Mouse (Mus musculus) heart, embryonic 12.5 days (tissue): Measurements from ENCODE around the gene Olfr612. TPM values are rescaled to one million over a fixed set of nuclear protein-coding genes. Genes with fewer than 3 reads are reported as not detected.
"Not testable (repeated sequence)": the region's sequence is repeated elsewhere in the genome, so short reads cannot be mapped to it uniquely, and the experiment has no call there.

Experiments used
- ATAC-seq: fragments of 200-750 bp; cut with Nextera tagmentation; 2 replicates; pipeline ENCODE4 v1.8.0; 2017; ENCODE audit warnings: moderate TSS enrichment, moderate library complexity; ENCODE audit not compliant: insufficient number of reproducible peaks, low FRiP score
- H3K27ac ChIP-seq: fragments of 300-500 bp; sonication (generic); 2 replicates; pipeline ENCODE4 v1.5.1; 2016; ENCODE audit warnings: mild to moderate bottlenecking, moderate library complexity; ENCODE audit not compliant: poor library complexity, severe bottlenecking
- H3K27me3 ChIP-seq: fragments of 300-500 bp; sonication (generic); replicated peaks from 2 replicates; pipeline ENCODE4 v1.6.1; 2016; ENCODE audit warnings: mild to moderate bottlenecking, moderate library complexity
- H3K36me3 ChIP-seq: fragments of 300-500 bp; sonication (generic); 2 replicates; pipeline ENCODE4 v1.6.1; 2016; ENCODE audit warnings: mild to moderate bottlenecking, moderate library complexity
- H3K4me1 ChIP-seq: fragments of 300-500 bp; sonication (generic); replicated peaks from 2 replicates; pipeline ENCODE4 v1.6.1; 2016; ENCODE audit warnings: mild to moderate bottlenecking
- H3K4me2 ChIP-seq: fragments of 300-500 bp; sonication (generic); 2 replicates; pipeline ENCODE4 v1.6.1; 2016; ENCODE audit warnings: mild to moderate bottlenecking, moderate library complexity
- H3K4me3 ChIP-seq: fragments of 300-500 bp; sonication (generic); 2 replicates; pipeline ENCODE4 v1.5.1; 2016; ENCODE audit warnings: mild to moderate bottlenecking
- H3K9ac ChIP-seq: fragments of 300-500 bp; sonication (generic); 2 replicates; pipeline ENCODE4 v1.6.1; 2016; ENCODE audit warnings: mild to moderate bottlenecking, moderate library complexity
- H3K9me3 ChIP-seq: fragments of 300-500 bp; sonication (generic); replicated peaks from 2 replicates; pipeline ENCODE4 v1.6.1; 2016; ENCODE audit warnings: mild to moderate bottlenecking, moderate library complexity
- whole genome bisulfite sequencing: fragments of 180-500 bp; shearing (Covaris S2); methylation state at CpG from one replicate; pipeline ENCODE4 v1.1.7; 2016; 5-methylcytosine and 5-hydroxymethylcytosine counted together
- microRNA-seq: library from miRNA; unstranded; fragments of <30 nt; microRNA quantifications from one replicate; pipeline ENCODE4, GENCODE M21; 2017
- polyA plus RNA-seq: library from polyadenylated mRNA; unstranded; fragments of >200 nt; fragmentation: Nextera tagmentation; extraction: Ambion mirVana; gene quantifications from 2 replicates; pipeline ENCODE4 v1.2.1, GENCODE M21; 2016

Olfr612 gene
- polyA plus RNA-seq = not detected in 2 replicates

DNA sequence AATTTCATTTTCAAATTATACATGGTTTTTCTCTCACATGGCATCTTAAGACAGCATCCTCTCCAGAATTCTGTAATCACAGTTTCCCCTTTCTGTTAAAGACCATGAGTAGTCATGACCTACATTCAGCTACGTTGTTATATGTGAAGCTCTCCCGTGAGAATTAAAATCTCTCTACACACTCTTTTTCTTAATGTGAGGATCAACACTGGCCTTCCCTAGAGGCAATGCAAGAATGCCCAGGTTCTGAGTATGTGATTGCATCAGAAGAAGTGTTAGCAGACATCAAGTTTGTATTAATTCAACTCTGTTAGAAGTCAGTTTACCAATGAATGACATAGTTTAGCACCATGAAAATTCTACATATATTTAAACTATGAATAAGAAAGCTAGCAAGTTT is at the start of gene Olfr612:
Gene Olfr612, minus strand, starts transcription at position 101 of the 400 bp plus-strand sequence.
- H3K4me1 ChIP-seq, H3K9ac ChIP-seq, H3K4me2 ChIP-seq, H3K27ac ChIP-seq, H3K4me3 ChIP-seq, H3K27me3 ChIP-seq, ATAC-seq, H3K36me3 ChIP-seq, H3K9me3 ChIP-seq: not testable (repeated sequence)
- 81% methylated on average over 2 of the region's 2 CpGs for WGBS

DNA sequence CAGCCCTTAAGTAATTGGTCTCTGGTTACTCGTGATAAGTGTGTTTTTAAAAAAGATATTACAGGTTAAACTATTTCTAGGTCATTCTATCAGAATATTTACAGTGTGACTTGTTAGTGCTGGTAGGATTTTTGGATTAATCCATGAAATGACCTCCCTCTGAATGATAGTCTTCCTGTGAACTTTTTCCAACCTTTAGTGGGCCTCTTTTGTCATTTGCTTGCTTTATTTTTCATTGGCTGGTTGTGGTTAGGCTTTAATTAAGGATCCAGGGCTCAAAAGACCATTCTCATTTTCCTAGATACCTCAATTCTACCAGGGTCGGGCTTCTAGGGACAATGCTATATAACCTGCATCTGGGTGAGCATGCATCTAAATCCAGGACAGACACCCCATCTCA is 47.3 kb upstream of the Olfr612 start, which contains the start of gene Olfr618:
Gene Olfr618, plus strand, starts transcription at position 301 of the 400 bp plus-strand sequence.
- H3K27ac ChIP-seq = no peak within 1 kb of the TSS
- no peak within 1 kb of the TSS for H3K4me2 ChIP-seq
- no peaks in the 10 kb centered on the region for H3K9me3 ChIP-seq
- no peak for ATAC-seq
- no peaks in the 10 kb centered on the region for H3K4me1 ChIP-seq
- H3K9ac ChIP-seq = no peak within 1 kb of the TSS
- no peaks in the 10 kb centered on the region for H3K27me3 ChIP-seq
- H3K4me3 ChIP-seq = no peak within 1 kb of the TSS
- WGBS = 46% methylated on average over 2 of the region's 2 CpGs
- no peaks in the 10 kb centered on the region for H3K36me3 ChIP-seq

DNA sequence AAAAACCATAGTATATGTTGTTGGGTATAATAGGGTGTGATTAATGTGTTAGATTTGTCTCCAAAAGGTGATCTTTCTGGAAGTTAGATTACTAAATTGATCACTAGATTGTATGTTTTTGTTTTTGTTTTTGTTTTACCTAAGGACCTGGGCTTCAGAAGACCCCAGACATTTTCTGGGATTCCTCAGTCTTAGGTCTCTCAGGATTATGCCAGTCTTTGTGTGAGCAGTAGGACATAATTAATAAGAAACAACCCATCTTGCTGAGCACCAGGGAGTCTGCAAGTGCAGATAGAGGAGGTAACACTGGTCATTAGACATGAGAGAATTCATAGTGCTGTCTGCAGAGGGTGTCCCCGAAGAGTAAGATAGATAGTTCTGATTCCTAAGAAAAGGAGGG is 30.2 kb upstream of the Olfr612 start, which contains the start of gene Olfr617:
Gene Olfr617, plus strand, starts transcription at position 301 of the 400 bp plus-strand sequence.
- no peak for ATAC-seq
- no peak within 1 kb of the TSS for H3K9ac ChIP-seq
- WGBS = 79% methylated on average over 1 of the region's 1 CpGs

DNA sequence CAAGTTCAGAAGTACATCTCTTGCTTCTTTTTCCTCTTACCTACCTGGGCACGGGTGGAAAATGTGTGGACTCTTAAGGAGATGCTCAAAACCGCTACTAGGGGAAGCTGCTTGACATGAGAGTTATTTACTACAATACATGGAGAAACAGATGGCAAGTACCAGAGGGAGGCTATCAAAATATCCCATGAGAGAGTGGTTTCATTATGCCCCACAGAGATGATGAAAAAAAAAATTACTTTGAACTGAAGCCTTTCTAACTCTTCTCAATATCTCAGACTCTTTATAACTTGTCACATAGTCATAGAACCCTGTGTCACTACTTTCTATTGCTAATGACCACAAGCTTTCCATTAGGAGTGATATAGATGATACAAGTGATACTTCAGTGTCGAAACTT is 26.5 kb upstream of the Olfr612 start, which contains the start of gene Olfr616:
Gene Olfr616, minus strand, starts transcription at position 101 of the 400 bp plus-strand sequence.
- no peak within 1 kb of the TSS for H3K4me3 ChIP-seq
- no peaks in the 10 kb centered on the region for H3K36me3 ChIP-seq
- no peaks in the 10 kb centered on the region for H3K9me3 ChIP-seq
- 79% methylated on average over 3 of the region's 3 CpGs for WGBS
- no peak within 1 kb of the TSS for H3K4me2 ChIP-seq
- H3K4me1 ChIP-seq = no peaks in the 10 kb centered on the region
- H3K27me3 ChIP-seq = no peaks in the 10 kb centered on the region
- H3K27ac ChIP-seq = no peak within 1 kb of the TSS
- ATAC-seq = no peak
- no peak within 1 kb of the TSS for H3K9ac ChIP-seq

More for the DNA sequence above, 30.2 kb upstream of the Olfr612 start, which contains the start of gene Olfr617:
- Histone ChIP-seq H3K4me1 (no peaks in the 10 kb centered on the region), H3K27me3 (no peaks in the 10 kb centered on the region), H3K9me3 (no peaks in the 10 kb centered on the region), H3K27ac (no peak within 1 kb of the TSS), H3K4me2 (no peak within 1 kb of the TSS), H3K4me3 (no peak within 1 kb of the TSS), H3K36me3 (no peaks in the 10 kb centered on the region)

DNA sequence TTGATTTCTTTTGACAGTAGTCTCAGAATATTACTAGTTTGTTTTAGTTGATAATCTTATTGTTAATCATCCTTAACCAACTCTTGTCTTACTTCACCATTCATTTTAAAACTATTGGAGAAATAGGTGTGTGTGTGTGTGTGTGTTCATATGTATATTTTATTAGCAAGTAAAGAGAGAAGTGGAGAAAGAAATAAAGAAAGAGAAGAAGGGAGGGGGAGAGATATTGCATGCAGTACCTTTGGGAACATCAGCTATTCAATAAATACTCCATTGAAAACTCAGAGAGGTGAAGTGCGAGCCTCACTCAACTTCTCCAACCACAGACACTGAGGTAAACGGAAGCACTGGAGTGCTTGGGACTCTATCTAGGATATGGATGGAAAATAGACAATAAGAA is 13.3 kb upstream of the Olfr612 start, which contains the start of gene Olfr615:
Gene Olfr615, plus strand, starts transcription at position 301 of the 400 bp plus-strand sequence.
- WGBS = 76% methylated on average over 2 of the region's 2 CpGs
- no peaks in the 10 kb centered on the region for H3K36me3 ChIP-seq
- no peak within 1 kb of the TSS for H3K9ac ChIP-seq
- no peaks in the 10 kb centered on the region for H3K27me3 ChIP-seq
- H3K4me3 ChIP-seq = no peak within 1 kb of the TSS
- H3K4me2 ChIP-seq = no peak within 1 kb of the TSS
- no peaks in the 10 kb centered on the region for H3K9me3 ChIP-seq
- ATAC-seq = no peak
- H3K4me1 ChIP-seq = no peaks in the 10 kb centered on the region
- H3K27ac ChIP-seq = no peak within 1 kb of the TSS

DNA sequence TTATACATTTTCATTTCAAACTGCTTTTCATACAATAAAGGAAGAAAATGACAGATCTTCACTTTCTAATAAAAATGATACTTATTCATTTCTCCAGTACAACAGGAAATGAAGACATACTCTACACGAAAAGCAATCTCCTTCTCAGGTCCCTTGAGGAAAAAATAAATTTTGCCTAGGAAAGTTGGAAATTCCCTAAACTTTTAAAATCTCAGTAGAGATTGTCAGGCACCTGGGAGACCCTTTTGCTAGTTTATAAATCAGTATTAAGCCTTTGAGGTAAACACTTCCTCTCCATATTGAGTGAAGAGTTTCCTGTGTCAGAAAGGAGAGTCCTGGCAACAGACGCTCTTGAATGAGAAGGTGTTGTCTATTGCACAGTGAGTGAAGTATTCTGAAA is 5.3 kb upstream of the Olfr612 start, which contains the start of gene Olfr613:
Gene Olfr613, plus strand, starts transcription at position 301 of the 400 bp plus-strand sequence.
- Histone ChIP-seq H3K4me1 (no peaks in the 10 kb centered on the region), H3K27ac (no peak within 1 kb of the TSS), H3K27me3 (no peaks in the 10 kb centered on the region), H3K36me3 (no peaks in the 10 kb centered on the region), H3K4me3 (no peak within 1 kb of the TSS), H3K9ac (no peak within 1 kb of the TSS), H3K4me2 (no peak within 1 kb of the TSS), H3K9me3 (peaks cover 9% of the 10 kb centered on the region; the same call in 1 of the 2 replicates)
- no peak for ATAC-seq
- WGBS = 75% methylated on average over 2 of the region's 2 CpGs

DNA sequence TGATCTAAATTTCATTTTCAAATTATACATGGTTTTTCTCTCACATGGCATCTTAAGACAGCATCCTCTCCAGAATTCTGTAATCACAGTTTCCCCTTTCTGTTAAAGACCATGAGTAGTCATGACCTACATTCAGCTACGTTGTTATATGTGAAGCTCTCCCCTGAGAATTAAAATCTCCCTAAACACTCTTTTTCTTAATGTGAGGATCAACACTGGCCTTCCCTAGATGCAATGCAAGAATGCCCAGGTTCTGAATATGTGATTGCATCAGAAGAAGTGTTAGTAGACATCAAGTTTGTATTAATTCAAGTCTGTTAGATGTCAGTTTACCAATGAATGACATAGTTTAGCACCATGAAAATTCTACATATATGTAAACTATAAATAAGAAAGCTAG is 21.8 kb downstream of the Olfr612 start, which contains the start of gene Olfr611:
Gene Olfr611, minus strand, starts transcription at position 101 of the 400 bp plus-strand sequence.
- H3K27ac ChIP-seq, H3K36me3 ChIP-seq, H3K4me2 ChIP-seq, H3K9me3 ChIP-seq, H3K4me1 ChIP-seq, H3K9ac ChIP-seq, ATAC-seq, H3K27me3 ChIP-seq, H3K4me3 ChIP-seq: not testable (repeated sequence)
- 47% methylated on average over 1 of the region's 1 CpGs for WGBS

DNA sequence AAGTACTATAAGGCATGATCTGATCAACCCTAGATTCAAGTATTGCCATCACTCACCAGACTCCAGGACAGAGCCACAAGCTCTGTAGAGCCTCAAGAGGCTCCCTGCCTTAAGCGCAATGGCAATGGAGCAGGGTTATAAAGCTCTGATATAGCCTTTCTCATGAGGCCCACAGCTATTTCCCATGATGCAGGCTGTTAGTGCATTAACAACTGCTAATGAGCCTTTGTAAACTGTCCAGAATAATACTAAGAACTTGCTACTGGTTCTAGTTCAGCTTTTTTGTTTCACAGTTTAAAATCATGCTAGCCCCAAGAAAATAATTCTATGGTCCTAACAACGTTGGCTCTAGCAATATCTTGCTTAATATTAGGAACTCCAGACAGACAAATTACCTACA is 30.5 kb downstream of the Olfr612 start, which contains the start of gene Olfr610:
Gene Olfr610, minus strand, starts transcription at position 101 of the 400 bp plus-strand sequence.
- no peaks in the 10 kb centered on the region for H3K9me3 ChIP-seq
- H3K4me3 ChIP-seq = no peak within 1 kb of the TSS
- no peak for ATAC-seq
- no peak within 1 kb of the TSS for H3K27ac ChIP-seq
- no peaks in the 10 kb centered on the region for H3K36me3 ChIP-seq
- no peaks in the 10 kb centered on the region for H3K4me1 ChIP-seq
- H3K27me3 ChIP-seq = no peaks in the 10 kb centered on the region
- 82% methylated on average over 2 of the region's 2 CpGs for WGBS
- no peak within 1 kb of the TSS for H3K4me2 ChIP-seq
- H3K9ac ChIP-seq = no peak within 1 kb of the TSS

DNA sequence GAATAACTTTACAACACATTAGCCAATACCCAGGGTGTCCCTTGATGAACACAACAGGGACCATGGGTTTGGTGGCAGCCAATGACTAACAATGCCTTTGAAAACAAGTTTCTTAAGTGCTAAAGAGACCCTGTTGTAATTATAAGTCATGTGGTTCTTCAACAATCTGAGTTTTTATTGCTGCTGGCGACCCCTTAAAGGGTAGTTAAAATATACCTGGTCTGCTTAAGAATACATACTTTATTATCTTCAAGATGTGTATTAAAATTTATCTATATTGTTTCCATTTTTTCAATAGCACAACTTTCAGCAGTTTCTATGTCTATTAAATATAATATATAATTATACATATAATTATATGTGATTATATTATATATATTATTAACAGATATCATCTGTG is 44.6 kb downstream of the Olfr612 start, which contains the start of gene Olfr609:
Gene Olfr609, minus strand, starts transcription at position 101 of the 400 bp plus-strand sequence.
- no peaks in the 10 kb centered on the region for H3K4me1 ChIP-seq
- no peaks in the 10 kb centered on the region for H3K27me3 ChIP-seq
- no peak within 1 kb of the TSS for H3K4me2 ChIP-seq
- no peaks in the 10 kb centered on the region for H3K9me3 ChIP-seq
- H3K36me3 ChIP-seq = no peaks in the 10 kb centered on the region
- no peak within 1 kb of the TSS for H3K4me3 ChIP-seq
- no peak within 1 kb of the TSS for H3K27ac ChIP-seq
- ATAC-seq = no peak
- no peak within 1 kb of the TSS for H3K9ac ChIP-seq
- 60% methylated on average over 1 of the region's 1 CpGs for WGBS

Small RNA genes lying within 50 kb of the gene (microRNA-seq; reads per million reads assigned to microRNA genes)
- not detected for gene Gm26506

Other genes starting within 250 kb of the Olfr612 start
- gene Olfr596, start 237.1 kb downstream of the Olfr612 start, polyA plus RNA-seq = not detected in 2 replicates
- gene Olfr597, start 226.4 kb downstream of the Olfr612 start, polyA plus RNA-seq = not detected in 2 replicates
- not detected in 2 replicates for gene Olfr598, start 219.1 kb downstream of the Olfr612 start, polyA plus RNA-seq
- not detected in 2 replicates for gene Olfr599, start 206.8 kb downstream of the Olfr612 start, polyA plus RNA-seq
- gene Olfr600, start 193.0 kb downstream of the Olfr612 start, polyA plus RNA-seq = not detected in 2 replicates
- not detected in 2 replicates for gene Olfr601, start 180.1 kb downstream of the Olfr612 start, polyA plus RNA-seq
- gene Olfr603, start 156.5 kb downstream of the Olfr612 start, polyA plus RNA-seq = not detected in 2 replicates
- gene Usp17lc, start 127.6 kb downstream of the Olfr612 start, polyA plus RNA-seq = not detected in 2 replicates
- gene Olfr605, start 97.3 kb downstream of the Olfr612 start, polyA plus RNA-seq = not detected in 2 replicates
- not detected in 2 replicates for gene Olfr606, start 93.7 kb downstream of the Olfr612 start, polyA plus RNA-seq
- gene Olfr607, start 78.6 kb downstream of the Olfr612 start, polyA plus RNA-seq = 0.13 and 0.28 TPM in 2 replicates
- gene Olfr608, start 72.8 kb downstream of the Olfr612 start, polyA plus RNA-seq = 0.17 TPM in 1 of 2 replicates, not detected in the other
- 0.08 TPM in 1 of 2 replicates, not detected in the other for gene Olfr609, start 44.7 kb downstream of the Olfr612 start, polyA plus RNA-seq
- not detected in 2 replicates for gene Olfr610, start 30.6 kb downstream of the Olfr612 start, polyA plus RNA-seq
- gene Olfr611, start 21.9 kb downstream of the Olfr612 start, polyA plus RNA-seq = not detected in 2 replicates
- gene Olfr613, start 5.4 kb upstream of the Olfr612 start, polyA plus RNA-seq = not detected in 2 replicates
- not detected in 2 replicates for gene Olfr615, start 13.4 kb upstream of the Olfr612 start, polyA plus RNA-seq
- not detected in 2 replicates for gene Olfr616, start 26.4 kb upstream of the Olfr612 start, polyA plus RNA-seq
- not detected in 2 replicates for gene Olfr617, start 30.3 kb upstream of the Olfr612 start, polyA plus RNA-seq
- not detected in 2 replicates for gene Olfr618, start 47.4 kb upstream of the Olfr612 start, polyA plus RNA-seq
- gene Olfr619, start 57.9 kb upstream of the Olfr612 start, polyA plus RNA-seq = not detected in 2 replicates
- not detected in 2 replicates for gene Olfr620, start 69.8 kb upstream of the Olfr612 start, polyA plus RNA-seq
- gene Olfr622, start 100.0 kb upstream of the Olfr612 start, polyA plus RNA-seq = not detected in 2 replicates
- gene Olfr623, start 121.0 kb upstream of the Olfr612 start, polyA plus RNA-seq = not detected in 2 replicates
- 0.03 and 0.04 TPM in 2 replicates for gene Olfr624, start 128.5 kb upstream of the Olfr612 start, polyA plus RNA-seq
- not detected in 2 replicates for gene Olfr625-ps1, start 140.0 kb upstream of the Olfr612 start, polyA plus RNA-seq
- gene Olfr243, start 172.0 kb upstream of the Olfr612 start, polyA plus RNA-seq = not detected in 2 replicates
- not detected in 2 replicates for gene Olfr628, start 187.7 kb upstream of the Olfr612 start, polyA plus RNA-seq
- gene Olfr629, start 202.2 kb upstream of the Olfr612 start, polyA plus RNA-seq = 0.08 TPM in 1 of 2 replicates, not detected in the other
- not detected in 2 replicates for gene Olfr630, start 214.6 kb upstream of the Olfr612 start, polyA plus RNA-seq
- not detected in 2 replicates for gene Olfr69, start 228.9 kb upstream of the Olfr612 start, polyA plus RNA-seq
- gene Olfr68, start 237.0 kb upstream of the Olfr612 start, polyA plus RNA-seq = not detected in 2 replicates
- not detected in 2 replicates for gene Olfr67, start 249.1 kb upstream of the Olfr612 start, polyA plus RNA-seq